Mouse (Mus musculus) ES-E14 (cell line): ENCODE data around the gene Sgca. TPM values are rescaled to one million over a fixed set of nuclear protein-coding genes. Genes with fewer than 3 reads are reported as not detected.

Experiments used
- DNase-seq: peaks from one replicate; pipeline ENCODE4 v3.0.0-alpha.2; 2013; ENCODE audit warnings: low read depth, low spot score
- H3K27ac ChIP-seq: 2 replicates; pipeline ENCODE4 v1.5.1; 2012; ENCODE audit warnings: low read depth, mild to moderate bottlenecking, low read length, moderate library complexity, mixed read lengths; ENCODE audit not compliant: poor library complexity, insufficient read depth, severe bottlenecking
- H3K36me3 ChIP-seq: 2 replicates; pipeline ENCODE4 v1.6.1; 2012; ENCODE audit warnings: mild to moderate bottlenecking, low read length, moderate library complexity, mixed read lengths; ENCODE audit not compliant: control insufficient read depth, poor library complexity, insufficient read depth, severe bottlenecking
- H3K4me1 ChIP-seq, 2 experiments: fragments of 150-350 bp in 1 of 2; sonication (generic) in 1 of 2; 2 replicates each; pipeline ENCODE4 v1.6.1; 2012; ENCODE audit warnings: low read length in 2 of 2, mild to moderate bottlenecking in 1 of 2, mixed read lengths in 1 of 2; ENCODE audit not compliant: control insufficient read depth in 2 of 2, insufficient read depth in 2 of 2, poor library complexity in 1 of 2
- H3K4me3 ChIP-seq, 2 experiments: fragments of 150-350 bp in 1 of 2; sonication (generic) in 1 of 2; 2 replicates each; pipeline ENCODE4 v1.5.1; 2012; ENCODE audit warnings: low read length in 2 of 2, low read depth in 1 of 2, mild to moderate bottlenecking in 1 of 2, mixed read lengths in 1 of 2; ENCODE audit not compliant: insufficient read depth in 1 of 2, poor library complexity in 1 of 2, severe bottlenecking in 1 of 2
- H3K9ac ChIP-seq: 2 replicates; pipeline ENCODE4 v1.6.1; 2012; ENCODE audit warnings: low read depth, mild to moderate bottlenecking, low read length, mixed read lengths; ENCODE audit not compliant: poor library complexity, insufficient read depth, severe bottlenecking
- H3K9me3 ChIP-seq: fragments of 150-350 bp; sonication (generic); 2 replicates; pipeline ENCODE4 v1.6.1; 2012; ENCODE audit warnings: low read depth, mild to moderate bottlenecking, low read length; ENCODE audit not compliant: control insufficient read depth, insufficient read depth
- CHD2 ChIP-seq: IDR thresholded peaks from 2 replicates; pipeline ENCODE4 v1.6.1; 2014; ENCODE audit warnings: mild to moderate bottlenecking, low read depth, low read length, inconsistent platforms
- HCFC1 ChIP-seq: IDR thresholded peaks from 2 replicates; pipeline ENCODE4 v1.6.1; 2012; ENCODE audit warnings: low read length, inconsistent platforms, borderline replicate concordance; ENCODE audit not compliant: insufficient read depth
- MAFK ChIP-seq: IDR thresholded peaks from 2 replicates; pipeline ENCODE4 v1.6.1; 2014; ENCODE audit warnings: mild to moderate bottlenecking, low read depth, low read length, inconsistent platforms; ENCODE audit not compliant: insufficient read depth
- ZC3H11A ChIP-seq: IDR thresholded peaks from 2 replicates; pipeline ENCODE4 v1.6.1; 2012; ENCODE audit warnings: low read depth, mild to moderate bottlenecking, inconsistent platforms, low read length, borderline replicate concordance
- ZNF384 ChIP-seq: IDR thresholded peaks from 2 replicates; pipeline ENCODE4 v1.6.1; 2012; ENCODE audit warnings: low read depth, low read length, inconsistent platforms
- in situ Hi-C, 2 experiments: fragments of 600-800 bp; cut with MboI; formaldehyde crosslinking; loops; one replicate each; pipeline ENCODE4 v1.15.1; 2025; ENCODE audit warnings: low sequenced_read_pairs in 2 of 2, inconsistent platforms in 1 of 2; ENCODE audit not compliant: unreplicated experiment in 2 of 2
- total RNA-seq: library from RNA; depleted of rRNA; stranded (reverse); fragments of 300-350 nt; gene quantifications from 2 replicates; pipeline ENCODE4 v1.2.3, GENCODE M21; 2012

Gene Sgca
- total RNA-seq, 1 experiment, result not detected

DNA sequence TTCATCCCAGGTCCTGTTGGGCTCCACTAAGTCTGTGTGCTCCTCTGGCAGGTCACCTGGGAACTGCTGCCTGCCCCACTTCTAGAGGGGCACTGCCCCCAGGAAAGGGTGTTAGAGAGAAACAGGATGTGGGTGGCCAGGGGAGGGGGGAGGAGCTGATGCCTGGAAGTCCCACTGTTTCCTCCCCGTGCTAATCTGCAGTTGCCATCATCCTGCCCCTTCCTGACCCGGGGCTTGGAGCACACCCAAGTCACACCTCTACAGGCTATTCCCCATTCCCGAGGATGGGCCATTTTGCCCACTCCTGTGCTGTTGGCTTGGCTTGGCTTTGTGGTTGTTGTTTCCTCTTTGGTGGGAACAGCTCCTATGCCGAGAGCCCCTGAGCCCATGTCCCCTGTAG, 24.4 kb upstream of the Sgca start:
- TF ChIP-seq HCFC1 (no peak), ZNF384 (no peak), CHD2 (no peak), ZC3H11A (no peak), MAFK (no peak)
- peaks cover 0 to 9% of the 10 kb centered on the region in 2 experiments; a peak in 1 of 4 replicates for H3K4me1 ChIP-seq
- no peak for DNase-seq
- in situ Hi-C loops, result no loop called here
- H3K9me3 ChIP-seq, result no peaks in the 10 kb centered on the region
- no peak overlapping the region for H3K9ac ChIP-seq
- H3K4me3 ChIP-seq, result no peak overlapping the region
- H3K36me3 ChIP-seq, result peaks cover 34% of the 10 kb centered on the region
- no peak overlapping the region for H3K27ac ChIP-seq

DNA sequence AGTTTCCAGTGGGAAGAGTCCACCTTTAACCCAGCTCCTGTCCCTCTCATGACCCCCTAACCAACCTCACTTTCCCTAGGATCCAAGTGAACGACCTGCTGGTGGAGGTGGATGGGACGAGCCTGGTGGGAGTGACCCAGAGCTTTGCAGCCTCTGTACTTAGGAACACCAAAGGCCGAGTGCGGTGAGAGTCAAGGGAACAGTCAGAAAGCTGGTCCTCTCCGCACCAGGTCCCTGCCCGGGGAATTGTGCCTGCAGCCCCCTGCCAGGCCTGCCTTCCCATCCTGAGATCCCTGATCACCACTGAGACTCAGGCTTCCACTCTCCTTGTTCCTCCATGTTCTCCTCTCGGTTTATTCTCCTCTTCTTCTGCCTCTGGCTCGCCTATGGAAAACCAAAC, 24.0 kb upstream of the Sgca start:
- TF ChIP-seq ZC3H11A (no peak), HCFC1 (no peak), ZNF384 (no peak), CHD2 (no peak), MAFK (no peak)
- in situ Hi-C loops, result no loop called here
- Histone ChIP-seq H3K4me3 (no peak overlapping the region), H3K9ac (no peak overlapping the region), H3K27ac (no peak overlapping the region), H3K9me3 (no peaks in the 10 kb centered on the region), H3K36me3 (peaks cover 33% of the 10 kb centered on the region), H3K4me1 (peaks cover 0 to 9% of the 10 kb centered on the region in 2 experiments; a peak in 1 of 4 replicates)
- DNase-seq, result no peak

DNA sequence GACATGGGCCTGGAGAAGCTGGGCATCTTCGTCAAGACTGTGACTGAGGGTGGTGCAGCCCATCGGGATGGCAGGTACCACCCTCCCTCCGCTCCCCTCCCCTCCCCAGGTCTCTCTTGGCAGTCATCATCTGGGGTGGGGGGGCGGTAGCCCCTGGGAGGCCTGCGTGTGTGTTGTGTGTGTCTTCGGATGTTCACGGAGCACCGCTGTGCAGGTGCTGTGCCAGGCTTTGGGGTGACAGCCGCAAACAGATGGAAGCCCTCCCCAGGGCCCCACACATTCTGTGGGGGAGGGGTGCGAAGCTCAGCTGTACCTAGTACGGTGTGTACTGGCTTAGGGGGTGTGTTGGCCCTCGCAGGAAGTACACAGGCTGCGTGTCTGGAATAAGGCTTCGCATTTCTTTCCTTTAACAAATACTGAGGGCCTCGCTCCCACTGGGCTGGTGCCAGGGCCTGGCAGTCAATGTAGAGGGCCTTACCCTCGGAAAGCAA, 22.0 kb upstream of the Sgca start:
- H3K36me3 ChIP-seq, result peaks cover 26% of the 10 kb centered on the region
- peaks cover 0 to 17% of the 10 kb centered on the region in 2 experiments; a peak in 2 of 4 replicates for H3K4me1 ChIP-seq
- no peak overlapping the region for H3K9ac ChIP-seq
- H3K4me3 ChIP-seq, result no peak overlapping the region
- DNase-seq, result no peak
- in situ Hi-C loops, result no loop called here
- no peak overlapping the region for H3K27ac ChIP-seq
- no peak for TF ChIP-seq MAFK
- TF ChIP-seq ZC3H11A, result no peak
- no peak for TF ChIP-seq ZNF384
- TF ChIP-seq CHD2, result no peak
- no peak for TF ChIP-seq HCFC1
- H3K9me3 ChIP-seq, result no peaks in the 10 kb centered on the region

DNA sequence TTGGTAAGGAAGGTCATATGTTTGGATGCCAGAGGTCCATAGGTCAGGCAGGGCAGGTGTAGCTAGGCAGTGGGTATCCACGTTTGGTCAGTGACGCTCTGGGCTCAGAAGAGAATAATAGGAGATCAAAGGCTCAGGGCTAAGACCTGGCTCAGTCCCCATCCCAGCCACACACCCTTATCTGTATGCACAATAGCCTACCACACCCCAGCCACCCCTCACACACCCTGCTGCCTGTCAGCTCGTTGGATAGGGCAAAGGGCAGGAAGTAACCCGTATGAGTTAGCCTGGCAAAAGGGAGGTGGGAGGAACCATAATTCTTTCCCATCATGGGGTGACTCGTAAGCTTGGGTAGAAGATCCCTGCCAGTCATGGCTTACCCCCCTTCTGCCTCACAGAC, 21.5 kb upstream of the Sgca start:
- peaks cover 25% of the 10 kb centered on the region for H3K36me3 ChIP-seq
- peaks cover 0 to 17% of the 10 kb centered on the region in 2 experiments; a peak in 2 of 4 replicates for H3K4me1 ChIP-seq
- no peaks in the 10 kb centered on the region for H3K9me3 ChIP-seq
- no peak overlapping the region for H3K27ac ChIP-seq
- no peak for TF ChIP-seq ZC3H11A
- TF ChIP-seq HCFC1, result no peak
- TF ChIP-seq CHD2, result no peak
- no peak for TF ChIP-seq MAFK
- no peak for TF ChIP-seq ZNF384
- H3K4me3 ChIP-seq, result no peak overlapping the region
- H3K9ac ChIP-seq, result no peak overlapping the region
- in situ Hi-C loops, result no loop called here
- DNase-seq, result no peak

DNA sequence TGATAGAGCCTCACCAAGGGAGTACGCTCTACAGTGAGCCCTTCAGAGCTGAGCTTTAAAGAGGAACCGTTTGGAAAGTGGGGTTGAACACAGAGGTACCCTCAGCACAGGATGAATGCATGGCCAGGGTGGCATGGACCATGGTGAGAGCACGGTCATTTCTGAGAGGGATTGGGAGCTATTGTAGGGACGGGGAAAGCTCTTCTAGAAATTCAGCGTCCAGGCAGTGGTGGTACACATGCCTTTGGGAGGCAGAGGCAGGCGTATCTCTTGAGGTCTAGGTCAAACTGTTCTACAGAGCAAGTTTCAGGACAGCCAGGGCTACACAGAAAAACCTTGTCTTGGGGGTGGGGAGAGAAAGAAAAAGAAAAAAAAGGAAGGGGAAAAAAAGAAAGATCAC, 20.9 kb upstream of the Sgca start:
- no peak for DNase-seq
- TF ChIP-seq MAFK (no peak), HCFC1 (no peak), ZNF384 (no peak), CHD2 (no peak), ZC3H11A (no peak)
- H3K27ac ChIP-seq, result no peak overlapping the region
- H3K4me1 ChIP-seq, result peaks cover 0 to 23% of the 10 kb centered on the region in 2 experiments; a peak in 2 of 4 replicates
- peaks cover 21% of the 10 kb centered on the region for H3K36me3 ChIP-seq
- no peak overlapping the region for H3K4me3 ChIP-seq
- in situ Hi-C loops, result no loop called here
- H3K9ac ChIP-seq, result no peak overlapping the region
- H3K9me3 ChIP-seq, result no peaks in the 10 kb centered on the region
